Mouse (Mus musculus) midbrain, embryonic 14.5 days (tissue): ENCODE results near the gene Ms4a6d. TPM values are rescaled to one million over a fixed set of nuclear protein-coding genes. Genes with fewer than 3 reads are reported as not detected.

Experiments
- ATAC-seq: fragments of 200-750 bp; cut with Nextera tagmentation; 2 replicates; pipeline ENCODE4 v1.8.0; 2017; ENCODE audit warnings: moderate number of reproducible peaks, moderate library complexity; ENCODE audit not compliant: low FRiP score, low TSS enrichment
- DNase-seq: peaks from one replicate; pipeline ENCODE4 v3.0.0-alpha.2; 2015
- H3K27ac ChIP-seq: fragments of 300-500 bp; sonication (generic); replicated peaks from 2 replicates; pipeline ENCODE4 v1.5.1; 2014; ENCODE audit warnings: mild to moderate bottlenecking, low read depth, low read length, moderate library complexity
- H3K27me3 ChIP-seq: fragments of 300-500 bp; sonication (generic); 2 replicates; pipeline ENCODE4 v1.6.1; 2014; ENCODE audit warnings: low read length, control low read depth, mixed read lengths; ENCODE audit not compliant: control insufficient read depth, insufficient read depth
- H3K36me3 ChIP-seq: fragments of 300-500 bp; sonication (generic); 2 replicates; pipeline ENCODE4 v1.6.1; 2014; ENCODE audit warnings: low read length, control low read depth; ENCODE audit not compliant: control insufficient read depth, insufficient read depth
- H3K4me1 ChIP-seq: fragments of 300-500 bp; sonication (generic); 2 replicates; pipeline ENCODE4 v1.6.1; 2014; ENCODE audit warnings: mild to moderate bottlenecking, antibody characterized with exemption, low read length, control low read depth; ENCODE audit not compliant: control insufficient read depth, insufficient read depth
- H3K4me2 ChIP-seq: fragments of 300-500 bp; sonication (generic); 2 replicates; pipeline ENCODE4 v1.6.1; 2014; ENCODE audit warnings: mild to moderate bottlenecking, low read length, moderate library complexity
- H3K4me3 ChIP-seq: fragments of 300-500 bp; sonication (generic); replicated peaks from 2 replicates; pipeline ENCODE4 v1.5.1; 2014; ENCODE audit warnings: low read depth, low read length
- H3K9ac ChIP-seq: fragments of 300-500 bp; sonication (generic); replicated peaks from 2 replicates; pipeline ENCODE4 v1.6.1; 2014; ENCODE audit warnings: mild to moderate bottlenecking, low read length, moderate library complexity
- H3K9me3 ChIP-seq: fragments of 300-500 bp; sonication (generic); 2 replicates; pipeline ENCODE4 v1.6.1; 2016; ENCODE audit warnings: low read length, control low read depth, mixed read lengths; ENCODE audit not compliant: control insufficient read depth
- WGBS: fragments of 180-500 bp; shearing (Covaris S2); extraction: QIAGEN DNeasy Blood & Tissue Kit; methylation state at CpG from one replicate; pipeline ENCODE4 v1.1.7; 2014; 5-methylcytosine and 5-hydroxymethylcytosine counted together
- polyA plus RNA-seq: library from polyadenylated mRNA; unstranded; fragments of >200 nt; fragmentation: Nextera tagmentation; extraction: Ambion mirVana; gene quantifications from 2 replicates; pipeline ENCODE4 v1.2.1, GENCODE M21; 2014

Ms4a6d gene
- polyA plus RNA-seq, 1 experiment from 2014 or later, result 4.0 TPM

GRCm38 (mm10) chr19:11624800-11625199, 20.2 kb upstream of the Ms4a6d start:
- Histone ChIP-seq H3K27me3 (no peaks in the 10 kb centered on the region), H3K27ac (no peak overlapping the region), H3K4me3 (no peak overlapping the region), H3K4me2 (no peak overlapping the region), H3K9me3 (no peaks in the 10 kb centered on the region), H3K9ac (no peak overlapping the region), H3K36me3 (no peaks in the 10 kb centered on the region), H3K4me1 (no peaks in the 10 kb centered on the region)
- DNase-seq (no peak), ATAC-seq (no peak)

DNA sequence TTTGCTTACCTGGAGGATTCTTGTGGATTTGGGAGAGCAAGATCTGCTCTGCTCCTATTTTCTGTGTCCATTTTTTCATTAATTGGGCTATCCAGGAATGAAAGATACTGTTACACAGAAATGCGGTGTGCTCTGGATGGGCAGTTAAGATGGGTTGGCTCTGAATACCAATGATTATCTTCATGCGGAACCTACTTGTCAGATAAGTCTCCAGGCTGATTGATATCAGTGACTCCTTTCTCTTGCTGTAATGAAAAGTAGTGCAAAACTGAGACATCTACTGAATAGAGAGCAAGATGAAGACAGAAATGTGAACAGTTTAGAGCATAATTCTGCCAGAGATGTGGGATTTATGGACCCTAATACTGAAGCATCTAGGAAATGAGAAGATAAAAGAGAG, 18.9 kb upstream of the Ms4a6d start, which contains the start of gene Ms4a2:
TSS of gene Ms4a2 (minus strand) at position 169 of the 400 bp plus-strand sequence.
- ATAC-seq, result no peak
- WGBS, result 90% methylated on average over 2 of the region's 2 CpGs

GRCm38 (mm10) chr19:11617983-11618382, 13.3 kb upstream of the Ms4a6d start:
- Histone ChIP-seq H3K36me3 (no peaks in the 10 kb centered on the region), H3K27ac (no peak overlapping the region), H3K4me3 (no peak overlapping the region), H3K9ac (no peak overlapping the region), H3K4me1 (no peaks in the 10 kb centered on the region), H3K27me3 (no peaks in the 10 kb centered on the region), H3K4me2 (no peak overlapping the region), H3K9me3 (no peaks in the 10 kb centered on the region)
- DNase-seq, result no peak
- no peak for ATAC-seq

More for the DNA sequence above, 18.9 kb upstream of the Ms4a6d start, which contains the start of gene Ms4a2:
- Histone ChIP-seq H3K27me3 (no peaks in the 10 kb centered on the region), H3K9ac (no peak within 1 kb of the TSS), H3K4me2 (no peak within 1 kb of the TSS), H3K36me3 (no peaks in the 10 kb centered on the region), H3K4me1 (no peaks in the 10 kb centered on the region), H3K4me3 (no peak within 1 kb of the TSS), H3K27ac (no peak within 1 kb of the TSS), H3K9me3 (no peaks in the 10 kb centered on the region)
- DNase-seq, result no peak

- H3K4me2 ChIP-seq, result no peak overlapping the region
- H3K36me3 ChIP-seq, result no peaks in the 10 kb centered on the region
- H3K9me3 ChIP-seq, result no peaks in the 10 kb centered on the region
- no peak overlapping the region for H3K4me3 ChIP-seq
- no peak overlapping the region for H3K9ac ChIP-seq
- H3K27ac ChIP-seq, result no peak overlapping the region
- no peak for ATAC-seq
- WGBS, result 66% methylated on average over 2 of the region's 2 CpGs
- no peaks in the 10 kb centered on the region for H3K4me1 ChIP-seq
- DNase-seq, result no peak
- no peaks in the 10 kb centered on the region for H3K27me3 ChIP-seq
These were observed 10.2 kb upstream of the Ms4a6d start for GRCm38 (mm10) chr19:11614805-11615204.

DNA sequence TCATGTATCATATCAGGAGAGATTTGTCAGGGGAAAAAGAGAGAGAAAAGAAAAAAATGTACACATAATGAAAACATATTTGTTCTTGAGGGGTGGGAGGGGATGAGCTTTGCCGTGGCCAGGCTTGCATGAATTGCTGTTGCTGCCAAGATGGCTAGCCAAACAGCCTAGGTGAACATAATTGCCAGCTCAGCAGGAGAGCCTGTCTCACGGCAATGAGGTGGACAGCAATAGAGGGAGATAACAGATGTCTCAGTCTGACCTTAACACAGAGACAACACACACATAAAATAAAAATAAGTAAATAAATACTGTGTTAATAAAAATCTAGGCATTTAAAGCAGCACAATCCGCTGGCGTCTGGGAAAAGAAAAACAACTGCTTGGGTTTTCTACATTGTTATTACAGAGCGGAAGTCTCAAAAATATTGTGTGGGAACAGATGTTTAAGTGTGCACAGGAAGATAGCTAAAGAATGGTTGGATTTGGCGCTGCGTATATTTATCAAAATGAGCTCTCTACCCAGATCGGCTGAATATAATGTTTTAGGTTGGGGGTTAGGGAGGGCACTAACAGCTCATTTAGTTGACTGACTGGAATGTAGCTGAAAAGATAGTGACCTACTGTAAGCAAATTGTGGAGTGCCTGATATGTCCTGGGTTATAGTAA, 9.3 kb upstream of the Ms4a6d start:
- ATAC-seq (no peak), DNase-seq (no peak)
- no peak overlapping the region for H3K4me3 ChIP-seq
- H3K4me1 ChIP-seq, result no peaks in the 10 kb centered on the region
- no peak overlapping the region for H3K27ac ChIP-seq
- H3K9ac ChIP-seq, result no peak overlapping the region
- H3K9me3 ChIP-seq, result no peaks in the 10 kb centered on the region
- H3K36me3 ChIP-seq, result no peaks in the 10 kb centered on the region
- no peak overlapping the region for H3K4me2 ChIP-seq
- 84% methylated on average over 8 of the region's 8 CpGs for whole genome bisulfite sequencing
- H3K27me3 ChIP-seq, result no peaks in the 10 kb centered on the region

- ATAC-seq (no peak), DNase-seq (no peak)
- Histone ChIP-seq H3K9me3 (no peaks in the 10 kb centered on the region), H3K36me3 (no peaks in the 10 kb centered on the region), H3K4me1 (no peaks in the 10 kb centered on the region), H3K27me3 (no peaks in the 10 kb centered on the region), H3K4me2 (no peak overlapping the region), H3K27ac (no peak overlapping the region), H3K9ac (no peak overlapping the region), H3K4me3 (no peak overlapping the region)
- 92% methylated on average over 1 of the region's 1 CpGs for WGBS
These were observed 8.4 kb upstream of the Ms4a6d start for GRCm38 (mm10) chr19:11613084-11613483.

- Histone ChIP-seq H3K27me3 (no peaks in the 10 kb centered on the region), H3K9ac (no peak overlapping the region), H3K4me1 (no peaks in the 10 kb centered on the region), H3K27ac (no peak overlapping the region), H3K36me3 (no peaks in the 10 kb centered on the region), H3K4me2 (no peak overlapping the region), H3K9me3 (no peaks in the 10 kb centered on the region), H3K4me3 (no peak overlapping the region)
- 79% methylated on average over 2 of the region's 2 CpGs for WGBS
- ATAC-seq, result no peak
- DNase-seq, result no peak
These were observed 7.6 kb upstream of the Ms4a6d start for GRCm38 (mm10) chr19:11612293-11612692.

GRCm38 (mm10) chr19:11611541-11611945, 6.9 kb upstream of the Ms4a6d start:
- Histone ChIP-seq H3K4me2 (no peak overlapping the region), H3K27me3 (no peaks in the 10 kb centered on the region), H3K4me3 (no peak overlapping the region), H3K9ac (no peak overlapping the region), H3K4me1 (no peaks in the 10 kb centered on the region), H3K27ac (no peak overlapping the region), H3K9me3 (no peaks in the 10 kb centered on the region), H3K36me3 (no peaks in the 10 kb centered on the region)
- DNase-seq, result peak; percentile 84
- 31% methylated on average over 6 of the region's 6 CpGs for WGBS
- peak; percentile 71; the same call in 1 of the 2 replicates for ATAC-seq

- H3K4me1 ChIP-seq, result no peaks in the 10 kb centered on the region
- peak; percentile 77 for DNase-seq
- no peak overlapping the region for H3K9ac ChIP-seq
- no peaks in the 10 kb centered on the region for H3K9me3 ChIP-seq
- no peaks in the 10 kb centered on the region for H3K27me3 ChIP-seq
- no peaks in the 10 kb centered on the region for H3K36me3 ChIP-seq
- no peak overlapping the region for H3K4me3 ChIP-seq
- H3K4me2 ChIP-seq, result no peak overlapping the region
- WGBS, result 18% methylated on average over 1 of the region's 1 CpGs
- H3K27ac ChIP-seq, result no peak overlapping the region
- ATAC-seq, result no peak; the same call in 1 of the 2 replicates
These were observed 3.5 kb upstream of the Ms4a6d start for GRCm38 (mm10) chr19:11608172-11608571.
